Mouse (Mus musculus) forebrain, embryonic 10.5 days (tissue): Measurements from ENCODE around the gene Luzp1. TPM values are rescaled to one million over a fixed set of nuclear protein-coding genes. Genes with fewer than 3 reads are reported as not detected.

Experiments used
- polyA plus RNA-seq: library from polyadenylated mRNA; unstranded; fragments of >200 nt; fragmentation: Nextera tagmentation; extraction: Ambion mirVana; gene quantifications from 2 replicates; pipeline ENCODE4 v1.2.1, GENCODE M21; 2016

Luzp1 gene
- polyA plus RNA-seq, 1 experiment from 2014 or later, result 153 TPM

Other genes starting within 250 kb of the Luzp1 start
- 0.49 and 0.77 TPM in 2 replicates for gene Tcea3, start 222.0 kb upstream of the Luzp1 start, polyA plus RNA-seq
- gene Zfp46, start 185.1 kb upstream of the Luzp1 start, polyA plus RNA-seq, result 21.1 and 21.8 TPM in 2 replicates
- 231 and 248 TPM in 2 replicates for gene Hnrnpr, start 158.8 kb upstream of the Luzp1 start, polyA plus RNA-seq
- gene Htr1d, start 46.2 kb upstream of the Luzp1 start, polyA plus RNA-seq, result 0.31 TPM in 1 of 2 replicates, not detected in the other
- 0.07 and 0.32 TPM in 2 replicates for gene 6030445D17Rik, start 7.5 kb upstream of the Luzp1 start, polyA plus RNA-seq
- 50.0 and 52.2 TPM in 2 replicates for gene Kdm1a, start 133.0 kb downstream of the Luzp1 start, polyA plus RNA-seq
- not detected in 2 replicates for gene Tex46, start 140.7 kb downstream of the Luzp1 start, polyA plus RNA-seq
- gene Lactbl1, start 152.9 kb downstream of the Luzp1 start, polyA plus RNA-seq, result not detected in 2 replicates